Mouse (Mus musculus) small intestine, adult 2 months (tissue): ENCODE data around the gene Sepsecs. TPM values are rescaled to one million over a fixed set of nuclear protein-coding genes. Genes with fewer than 3 reads are reported as not detected.
A peak's percentile ranks its signal among the peaks of the same experiment; 100 is the strongest.

Experiments
- H3K27ac ChIP-seq: fragments of 200-500 bp; 2 replicates; pipeline ENCODE4 v1.5.1; 2012; ENCODE audit warnings: low read depth, low read length, control low read depth, inconsistent platforms; ENCODE audit not compliant: insufficient read depth
- H3K27me3 ChIP-seq: fragments of 200-500 bp; 2 replicates; pipeline ENCODE4 v1.6.1; 2012; ENCODE audit warnings: mild to moderate bottlenecking, moderate library complexity, low read length, inconsistent platforms; ENCODE audit not compliant: control insufficient read depth, insufficient read depth
- H3K36me3 ChIP-seq: fragments of 200-500 bp; 2 replicates; pipeline ENCODE4 v1.6.1; 2012; ENCODE audit warnings: mild to moderate bottlenecking, low read length, control low read depth, inconsistent platforms; ENCODE audit not compliant: control insufficient read depth, insufficient read depth
- H3K4me1 ChIP-seq: fragments of 200-500 bp; 2 replicates; pipeline ENCODE4 v1.6.1; 2012; ENCODE audit warnings: low read length, inconsistent platforms, mixed read lengths; ENCODE audit not compliant: control insufficient read depth, insufficient read depth, insufficient read length
- H3K4me3 ChIP-seq: fragments of 200-500 bp; 2 replicates; pipeline ENCODE4 v1.5.1; 2012; ENCODE audit warnings: low read depth, mild to moderate bottlenecking, control low read depth, inconsistent platforms, low read length, moderate library complexity
- CTCF ChIP-seq: fragments of 200-500 bp; IDR thresholded peaks from 2 replicates; pipeline ENCODE4 v1.5.1; 2012; ENCODE audit warnings: low read depth, mild to moderate bottlenecking, control low read depth, inconsistent platforms, low read length, moderate library complexity, mixed read lengths; ENCODE audit not compliant: insufficient replicate concordance, insufficient read length; ENCODE audit errors: extremely low read depth
- POLR2A ChIP-seq: fragments of 200-500 bp; IDR thresholded peaks from 2 replicates; pipeline ENCODE4 v1.6.1; 2012; ENCODE audit warnings: low read depth, mild to moderate bottlenecking, control low read depth, inconsistent platforms, low read length, moderate library complexity
- WGBS: fragments of 180-500 bp; shearing (Covaris S2); methylation state at CpG from one replicate; pipeline ENCODE4 v1.1.7; 2018; 5-methylcytosine and 5-hydroxymethylcytosine counted together
- polyA plus RNA-seq: library from polyadenylated mRNA; depleted of rRNA; stranded (reverse); fragments of >200 nt; gene quantifications from 2 replicates; pipeline ENCODE4 v1.2.3, GENCODE M21; 2012

The Sepsecs gene
- polyA plus RNA-seq, 1 experiment, result 4.1 TPM

- Histone ChIP-seq H3K4me3 (no peak overlapping the region), H3K4me1 (no peaks in the 10 kb centered on the region), H3K36me3 (peaks cover 34% of the 10 kb centered on the region), H3K27me3 (no peaks in the 10 kb centered on the region), H3K27ac (0 out of 2 replicates have a peak overlapping the region, but pooled peaks have one; percentile 12)
- no peak for TF ChIP-seq POLR2A
- TF ChIP-seq CTCF, result no peak
- WGBS, result 95% methylated on average over 1 of the region's 1 CpGs
Measured at GRCm38 (mm10) chr5:52652086-52652485, 17.4 kb downstream of the Sepsecs start.

GRCm38 (mm10) chr5:52643947-52644840 lies 25.3 kb downstream of the Sepsecs start:
- Histone ChIP-seq H3K27ac (no peak overlapping the region), H3K27me3 (no peaks in the 10 kb centered on the region), H3K36me3 (peaks cover 48% of the 10 kb centered on the region), H3K4me1 (peaks cover 6% of the 10 kb centered on the region; the same call in 1 of the 2 replicates), H3K4me3 (no peak overlapping the region)
- TF ChIP-seq POLR2A (no peak), CTCF (no peak)
- WGBS, result 80% methylated on average over 9 of the region's 9 CpGs

- 79% methylated on average over 6 of the region's 6 CpGs for WGBS
- H3K36me3 ChIP-seq, result peaks cover 43% of the 10 kb centered on the region
- TF ChIP-seq POLR2A (no peak), CTCF (no peak)
- H3K27ac ChIP-seq, result no peak overlapping the region
- H3K4me3 ChIP-seq, result no peak overlapping the region
- H3K27me3 ChIP-seq, result no peaks in the 10 kb centered on the region
- peaks cover 5% of the 10 kb centered on the region; the same call in 1 of the 2 replicates for H3K4me1 ChIP-seq
Measured at GRCm38 (mm10) chr5:52641736-52642135, 27.8 kb downstream of the Sepsecs start.

GRCm38 (mm10) chr5:52638916-52639315 lies 30.6 kb downstream of the Sepsecs start:
- Histone ChIP-seq H3K36me3 (peaks cover 21% of the 10 kb centered on the region), H3K27me3 (no peaks in the 10 kb centered on the region), H3K27ac (no peak overlapping the region), H3K4me1 (peaks cover 3% of the 10 kb centered on the region; the same call in 1 of the 2 replicates), H3K4me3 (no peak overlapping the region)
- 84% methylated on average over 8 of the region's 8 CpGs for WGBS
- TF ChIP-seq CTCF, result no peak
- no peak for TF ChIP-seq POLR2A

- H3K4me1 ChIP-seq, result peaks cover 3% of the 10 kb centered on the region; the same call in 1 of the 2 replicates
- H3K27ac ChIP-seq, result no peak overlapping the region
- H3K36me3 ChIP-seq, result peaks cover 12% of the 10 kb centered on the region
- 93% methylated on average over 7 of the region's 7 CpGs for WGBS
- no peak for TF ChIP-seq POLR2A
- TF ChIP-seq CTCF, result no peak
- H3K4me3 ChIP-seq, result no peak overlapping the region
- H3K27me3 ChIP-seq, result no peaks in the 10 kb centered on the region
Measured at GRCm38 (mm10) chr5:52638006-52638405, 31.5 kb downstream of the Sepsecs start.

GRCm38 (mm10) chr5:52636923-52637322 lies 32.6 kb downstream of the Sepsecs start:
- Histone ChIP-seq H3K27me3 (no peaks in the 10 kb centered on the region), H3K4me1 (peaks cover 3% of the 10 kb centered on the region; the same call in 1 of the 2 replicates), H3K36me3 (peaks cover 11% of the 10 kb centered on the region), H3K27ac (no peak overlapping the region), H3K4me3 (no peak overlapping the region)
- 74% methylated on average over 6 of the region's 6 CpGs for WGBS
- TF ChIP-seq CTCF, result no peak
- no peak for TF ChIP-seq POLR2A

GRCm38 (mm10) chr5:52636025-52636755 lies 33.3 kb downstream of the Sepsecs start:
- Histone ChIP-seq H3K27ac (no peak overlapping the region), H3K4me1 (no peaks in the 10 kb centered on the region), H3K4me3 (no peak overlapping the region), H3K27me3 (no peaks in the 10 kb centered on the region), H3K36me3 (peaks cover 10% of the 10 kb centered on the region)
- 26% methylated on average over 11 of the region's 11 CpGs for WGBS
- TF ChIP-seq POLR2A (no peak), CTCF (no peak)
